Mouse (Mus musculus): Measurements from ENCODE around the gene Gm20605. TPM values are rescaled to one million over a fixed set of nuclear protein-coding genes. Genes with fewer than 3 reads are reported as not detected.

Gene Gm20605
- polyA plus RNA-seq (2011; ENCODE audit: insufficient read depth, insufficient read length, low read depth, missing spikeins) = 5.4 and 9.0 TPM in 2 replicates

DNA sequence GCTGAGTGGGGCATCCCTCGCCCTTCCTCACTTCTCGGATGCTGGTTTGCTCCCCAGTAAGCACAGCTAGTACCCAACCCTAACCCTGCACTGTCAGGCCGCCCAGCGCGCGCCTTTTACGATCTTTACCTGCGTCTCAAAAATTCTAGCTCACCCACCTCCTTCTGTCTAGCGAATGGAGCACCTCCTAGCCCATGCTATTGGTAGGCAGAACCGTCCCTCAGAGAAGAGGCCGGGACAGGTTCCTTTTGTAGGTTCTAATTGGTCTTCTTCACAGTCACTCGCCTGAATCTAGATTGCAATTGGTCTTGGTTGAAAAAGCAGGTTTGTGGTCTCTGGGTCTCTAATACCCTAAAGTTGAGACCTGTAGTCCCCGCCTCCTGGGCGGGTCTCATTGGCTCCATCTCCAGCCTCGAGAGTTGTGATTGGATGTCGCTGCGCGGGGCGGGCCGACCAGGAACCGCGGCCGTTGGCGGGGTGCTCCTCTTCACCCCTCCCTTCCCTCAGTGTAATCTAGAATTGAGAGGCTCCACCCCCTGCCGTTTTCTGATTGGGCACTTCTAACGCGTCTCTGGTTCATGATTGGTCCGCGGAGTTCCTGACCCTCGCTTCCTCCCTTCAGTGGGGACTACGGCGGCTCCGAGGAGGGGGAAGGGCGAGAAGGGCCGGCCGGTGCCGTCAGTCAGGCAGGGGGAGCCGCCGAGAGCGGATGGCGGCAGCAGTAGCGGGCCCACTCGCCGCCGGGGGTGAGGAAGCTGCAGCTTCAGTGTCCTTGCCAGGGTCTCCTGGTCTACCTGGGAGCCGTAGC, at the start of gene Gm20605, which contains the start of the genes Fbxo24 and Lrch4:
Gm20605 (plus strand) TSS at position 678 of the 808 bp plus-strand sequence.
Fbxo24 (minus strand) TSS at position 505 of the 808 bp plus-strand sequence.
Lrch4 (plus strand) TSS at position 624 of the 808 bp plus-strand sequence.
- Histone ChIP-seq H3K27me3 (ENCODE audit: control insufficient read depth, insufficient read depth, low read length, poor library complexity, severe bottlenecking) (no peaks in the 10 kb centered on the region), H3K9me3 (replicated peaks; ENCODE audit: control insufficient read depth, insufficient read depth, low read length, poor library complexity, severe bottlenecking) (no peaks in the 10 kb centered on the region), H3K27ac (ENCODE audit: insufficient read depth, low read length) (peak within 1 kb of the TSS; percentile 80), H3K4me1 (ENCODE audit: control insufficient read depth, insufficient read depth, low read length) (no peaks in the 10 kb centered on the region), H3K4me3 (ENCODE audit: low read depth, low read length) (peak within 1 kb of the TSS; percentile 84), H3K36me3 (ENCODE audit: control insufficient read depth, insufficient read depth, low read length, poor library complexity, severe bottlenecking) (no peaks in the 10 kb centered on the region), H3K9ac (ENCODE audit: low read depth, poor library complexity, severe bottlenecking) (peak within 1 kb of the TSS; percentile 74)
- TF ChIP-seq POLR2A (IDR thresholded peaks at IDR 0.05; ENCODE audit: insufficient read depth, low read length) (peak; percentile 90), EP300 (IDR thresholded peaks at IDR 0.05; ENCODE audit: insufficient read depth, low read depth, low read length) (0 out of 2 replicates have a peak, but pooled peaks have one; percentile 38), CTCF (IDR thresholded peaks at IDR 0.05; ENCODE audit: low read depth, low read length) (no peak)

DNA sequence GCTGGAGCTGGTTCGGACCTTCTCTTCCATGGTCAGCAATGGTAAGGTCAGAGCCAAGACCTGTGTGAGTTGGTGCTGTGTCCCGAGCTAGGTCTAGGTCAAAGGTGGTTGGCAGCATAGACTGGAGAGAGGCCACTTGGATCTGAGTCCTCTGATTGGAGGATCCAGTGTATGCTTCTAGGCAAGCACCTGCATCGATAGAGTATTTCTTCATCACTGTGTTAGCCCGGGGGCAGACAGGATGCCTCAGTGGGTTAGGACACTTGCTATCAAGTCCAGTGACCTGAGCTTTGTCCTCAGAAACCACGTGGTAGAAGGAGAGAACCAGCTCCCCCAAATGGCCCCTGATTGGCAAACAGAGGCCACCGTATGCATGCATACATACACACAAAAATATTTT, 48.7 kb upstream of the Gm20605 start:
- H3K36me3 ChIP-seq (ENCODE audit: control insufficient read depth, insufficient read depth, low read length, poor library complexity, severe bottlenecking) = no peaks in the 10 kb centered on the region
- TF ChIP-seq EP300 (IDR thresholded peaks at IDR 0.05; ENCODE audit: insufficient read depth, low read depth, low read length) (no peak), CTCF (IDR thresholded peaks at IDR 0.05; ENCODE audit: low read depth, low read length) (no peak), POLR2A (IDR thresholded peaks at IDR 0.05; ENCODE audit: insufficient read depth, low read length) (no peak)
- H3K9me3 ChIP-seq (replicated peaks; ENCODE audit: control insufficient read depth, insufficient read depth, low read length, poor library complexity, severe bottlenecking) = no peaks in the 10 kb centered on the region
- no peak overlapping the region for H3K27ac ChIP-seq (ENCODE audit: insufficient read depth, low read length)
- no peak overlapping the region for H3K9ac ChIP-seq (ENCODE audit: low read depth, poor library complexity, severe bottlenecking)
- H3K4me3 ChIP-seq (ENCODE audit: low read depth, low read length) = no peak overlapping the region
- no peaks in the 10 kb centered on the region for H3K27me3 ChIP-seq (ENCODE audit: control insufficient read depth, insufficient read depth, low read length, poor library complexity, severe bottlenecking)
- H3K4me1 ChIP-seq (ENCODE audit: control insufficient read depth, insufficient read depth, low read length) = no peaks in the 10 kb centered on the region

DNA sequence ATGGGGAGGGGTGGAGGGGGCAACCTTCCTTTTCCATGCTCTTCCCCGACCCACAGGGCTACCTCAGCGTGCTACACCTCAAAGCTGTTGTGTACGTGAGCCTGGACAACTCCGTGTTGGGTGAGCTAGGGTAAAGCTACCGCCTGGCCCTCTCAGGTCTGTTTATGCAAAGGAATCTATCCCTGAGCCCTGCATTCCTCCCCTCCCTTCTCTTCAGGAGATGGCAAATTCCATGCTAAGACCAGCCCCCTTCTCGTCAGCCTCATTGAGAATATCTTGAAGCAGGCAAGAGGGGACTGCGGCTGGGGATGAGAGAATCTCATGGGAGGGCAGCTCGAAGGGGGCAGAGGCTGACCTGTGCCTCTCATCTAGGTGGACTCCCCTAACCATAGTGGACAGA, 46.3 kb upstream of the Gm20605 start:
- TF ChIP-seq POLR2A (IDR thresholded peaks at IDR 0.05; ENCODE audit: insufficient read depth, low read length) (no peak), EP300 (IDR thresholded peaks at IDR 0.05; ENCODE audit: insufficient read depth, low read depth, low read length) (no peak)
- Histone ChIP-seq H3K9ac (ENCODE audit: low read depth, poor library complexity, severe bottlenecking) (no peak overlapping the region), H3K4me3 (ENCODE audit: low read depth, low read length) (no peak overlapping the region)

DNA sequence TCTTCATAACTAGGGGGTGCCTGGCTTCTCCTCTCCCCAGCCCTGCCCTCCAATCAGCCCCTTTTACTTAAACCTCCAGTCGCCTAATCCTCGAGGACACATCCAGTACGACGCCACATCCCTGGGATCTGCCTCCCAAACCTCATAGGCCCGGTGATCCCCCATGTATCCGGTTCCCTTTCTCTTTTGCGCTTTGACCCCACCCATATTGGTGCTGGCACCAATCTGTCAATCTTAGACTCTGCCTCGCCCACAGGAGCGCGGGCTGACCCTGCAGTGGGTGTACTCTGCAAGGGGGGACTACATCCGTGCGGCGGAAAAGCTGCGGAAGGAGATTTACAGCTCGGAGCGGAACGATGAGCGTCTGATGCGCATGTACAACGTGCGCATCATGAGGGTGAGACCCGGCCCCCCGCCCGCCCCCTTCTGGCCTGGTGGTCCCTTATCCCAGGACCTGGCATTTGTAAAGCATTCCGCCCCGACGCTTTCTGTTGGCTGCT, 45.3 kb upstream of the Gm20605 start:
- Histone ChIP-seq H3K4me3 (ENCODE audit: low read depth, low read length) (peak overlapping the region; percentile 37), H3K9me3 (replicated peaks; ENCODE audit: control insufficient read depth, insufficient read depth, low read length, poor library complexity, severe bottlenecking) (no peaks in the 10 kb centered on the region), H3K27me3 (ENCODE audit: control insufficient read depth, insufficient read depth, low read length, poor library complexity, severe bottlenecking) (no peaks in the 10 kb centered on the region), H3K9ac (ENCODE audit: low read depth, poor library complexity, severe bottlenecking) (0 out of 2 replicates have a peak overlapping the region, but pooled peaks have one; percentile 2), H3K36me3 (ENCODE audit: control insufficient read depth, insufficient read depth, low read length, poor library complexity, severe bottlenecking) (no peaks in the 10 kb centered on the region), H3K4me1 (ENCODE audit: control insufficient read depth, insufficient read depth, low read length) (no peaks in the 10 kb centered on the region), H3K27ac (ENCODE audit: insufficient read depth, low read length) (no peak overlapping the region)
- TF ChIP-seq CTCF (IDR thresholded peaks at IDR 0.05; ENCODE audit: low read depth, low read length) (peak; percentile 5), POLR2A (IDR thresholded peaks at IDR 0.05; ENCODE audit: insufficient read depth, low read length) (no peak), EP300 (IDR thresholded peaks at IDR 0.05; ENCODE audit: insufficient read depth, low read depth, low read length) (no peak)

More for the DNA sequence above, 46.3 kb upstream of the Gm20605 start:
- no peaks in the 10 kb centered on the region for H3K27me3 ChIP-seq (ENCODE audit: control insufficient read depth, insufficient read depth, low read length, poor library complexity, severe bottlenecking)
- H3K9me3 ChIP-seq (replicated peaks; ENCODE audit: control insufficient read depth, insufficient read depth, low read length, poor library complexity, severe bottlenecking) = no peaks in the 10 kb centered on the region
- H3K27ac ChIP-seq (ENCODE audit: insufficient read depth, low read length) = no peak overlapping the region
- H3K36me3 ChIP-seq (ENCODE audit: control insufficient read depth, insufficient read depth, low read length, poor library complexity, severe bottlenecking) = no peaks in the 10 kb centered on the region
- H3K4me1 ChIP-seq (ENCODE audit: control insufficient read depth, insufficient read depth, low read length) = no peaks in the 10 kb centered on the region

DNA sequence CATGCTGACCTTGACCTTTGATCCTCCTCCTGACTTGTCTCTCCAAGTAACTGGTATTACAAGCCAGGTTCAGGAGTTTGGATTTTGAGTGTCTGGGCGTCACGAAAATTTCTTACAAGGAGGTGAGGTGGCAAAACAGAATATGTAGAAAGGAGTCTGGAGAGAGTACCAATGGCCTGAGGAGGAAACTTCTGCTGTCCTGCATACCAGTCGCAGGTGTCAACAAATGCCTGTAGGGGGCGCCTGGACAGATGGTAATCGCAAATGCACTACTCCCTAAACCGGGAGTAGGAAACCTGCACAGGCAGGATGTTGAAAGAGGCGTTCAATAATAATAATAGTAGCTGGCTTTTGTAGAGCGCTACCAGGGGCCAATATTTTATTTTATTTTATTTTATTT, 44.0 kb upstream of the Gm20605 start:
- Histone ChIP-seq H3K4me3 (ENCODE audit: low read depth, low read length) (no peak overlapping the region), H3K9ac (ENCODE audit: low read depth, poor library complexity, severe bottlenecking) (no peak overlapping the region), H3K36me3 (ENCODE audit: control insufficient read depth, insufficient read depth, low read length, poor library complexity, severe bottlenecking) (no peaks in the 10 kb centered on the region), H3K4me1 (ENCODE audit: control insufficient read depth, insufficient read depth, low read length) (no peaks in the 10 kb centered on the region), H3K27ac (ENCODE audit: insufficient read depth, low read length) (no peak overlapping the region), H3K9me3 (replicated peaks; ENCODE audit: control insufficient read depth, insufficient read depth, low read length, poor library complexity, severe bottlenecking) (no peaks in the 10 kb centered on the region), H3K27me3 (ENCODE audit: control insufficient read depth, insufficient read depth, low read length, poor library complexity, severe bottlenecking) (no peaks in the 10 kb centered on the region)
- TF ChIP-seq POLR2A (IDR thresholded peaks at IDR 0.05; ENCODE audit: insufficient read depth, low read length) (no peak), EP300 (IDR thresholded peaks at IDR 0.05; ENCODE audit: insufficient read depth, low read depth, low read length) (0 out of 2 replicates have a peak, but pooled peaks have one; percentile 21), CTCF (IDR thresholded peaks at IDR 0.05; ENCODE audit: low read depth, low read length) (peak; percentile 69)

DNA sequence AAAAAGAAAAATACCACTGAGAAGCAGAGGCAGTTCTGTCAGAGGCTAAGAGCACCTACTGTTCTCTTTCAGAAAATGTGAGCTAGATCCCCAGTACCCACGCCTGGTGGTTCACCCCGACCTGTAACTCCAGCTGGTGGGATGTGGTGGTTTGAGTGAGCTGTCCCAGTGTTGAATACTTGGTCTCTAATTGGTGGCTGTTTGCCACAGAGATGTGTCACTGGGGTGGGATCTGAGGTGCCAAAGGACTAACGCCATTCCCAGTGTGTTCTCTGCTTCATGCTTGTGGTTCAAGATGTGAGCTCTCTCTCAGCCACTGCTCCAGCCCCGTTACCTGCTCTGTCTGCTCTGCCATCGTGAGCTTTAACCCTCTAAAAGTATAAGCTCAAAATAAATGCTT, 38.5 kb upstream of the Gm20605 start:
- Histone ChIP-seq H3K4me3 (ENCODE audit: low read depth, low read length) (no peak overlapping the region), H3K9ac (ENCODE audit: low read depth, poor library complexity, severe bottlenecking) (no peak overlapping the region), H3K27me3 (ENCODE audit: control insufficient read depth, insufficient read depth, low read length, poor library complexity, severe bottlenecking) (no peaks in the 10 kb centered on the region), H3K4me1 (ENCODE audit: control insufficient read depth, insufficient read depth, low read length) (no peaks in the 10 kb centered on the region), H3K27ac (ENCODE audit: insufficient read depth, low read length) (no peak overlapping the region), H3K36me3 (ENCODE audit: control insufficient read depth, insufficient read depth, low read length, poor library complexity, severe bottlenecking) (no peaks in the 10 kb centered on the region), H3K9me3 (replicated peaks; ENCODE audit: control insufficient read depth, insufficient read depth, low read length, poor library complexity, severe bottlenecking) (no peaks in the 10 kb centered on the region)
- TF ChIP-seq CTCF (IDR thresholded peaks at IDR 0.05; ENCODE audit: low read depth, low read length) = no peak
- no peak for TF ChIP-seq EP300 (IDR thresholded peaks at IDR 0.05; ENCODE audit: insufficient read depth, low read depth, low read length)
- TF ChIP-seq POLR2A (IDR thresholded peaks at IDR 0.05; ENCODE audit: insufficient read depth, low read length) = no peak

All from ES-Bruce4 (cell line).